Mouse (Mus musculus) heart, adult 18-20 months (tissue): Measurements from ENCODE around the gene Rapgef4. TPM values are rescaled to one million over a fixed set of nuclear protein-coding genes. Genes with fewer than 3 reads are reported as not detected.

Source experiments
- DNase-seq, 2 experiments: peaks; one replicate each; pipeline ENCODE4 v3.0.0; 2021 to 2022; ENCODE audit warnings: mixed read lengths in 1 of 2
- total RNA-seq, 2 experiments: library from RNA; stranded (reverse); gene quantifications; 2 replicates each; pipeline ENCODE4 v1.2.3; 2021

Rapgef4 gene
- total RNA-seq, 2 experiments from 2014 or later, result 26.4 to 29.1 TPM

DNA sequence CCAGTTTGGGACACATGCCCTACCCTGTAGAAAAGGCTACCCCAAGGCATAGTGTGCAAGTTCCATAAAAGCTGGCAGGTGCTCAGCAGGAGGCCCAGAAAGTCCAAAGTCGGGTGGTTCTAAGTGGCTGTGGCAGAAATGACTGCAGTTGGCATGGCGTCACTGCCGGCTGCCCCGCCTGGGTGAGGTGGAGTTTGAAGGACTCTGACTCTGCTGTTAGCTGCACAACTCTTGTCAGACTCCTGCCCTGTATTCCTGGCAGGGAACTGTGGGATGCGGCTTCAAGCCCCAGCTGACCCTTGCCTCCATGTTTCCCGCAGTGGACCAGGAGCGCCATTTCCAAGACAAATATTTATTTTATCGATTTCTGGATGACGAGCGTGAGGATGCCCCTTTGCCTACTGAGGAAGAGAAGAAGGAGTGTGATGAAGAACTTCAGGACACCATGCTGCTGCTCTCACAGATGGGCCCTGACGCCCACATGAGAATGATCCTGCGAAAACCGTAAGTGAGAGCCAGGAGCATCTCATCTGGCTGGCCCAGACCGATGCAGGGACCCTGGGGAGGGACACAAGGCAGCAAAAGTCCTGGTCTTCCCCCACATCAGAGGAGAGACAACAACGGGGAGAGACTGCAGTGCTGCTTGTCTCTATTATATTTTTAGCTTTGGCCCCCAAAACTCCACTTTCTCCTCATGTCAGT is 198.7 kb downstream of the Rapgef4 start:
- no peak for DNase-seq

DNA sequence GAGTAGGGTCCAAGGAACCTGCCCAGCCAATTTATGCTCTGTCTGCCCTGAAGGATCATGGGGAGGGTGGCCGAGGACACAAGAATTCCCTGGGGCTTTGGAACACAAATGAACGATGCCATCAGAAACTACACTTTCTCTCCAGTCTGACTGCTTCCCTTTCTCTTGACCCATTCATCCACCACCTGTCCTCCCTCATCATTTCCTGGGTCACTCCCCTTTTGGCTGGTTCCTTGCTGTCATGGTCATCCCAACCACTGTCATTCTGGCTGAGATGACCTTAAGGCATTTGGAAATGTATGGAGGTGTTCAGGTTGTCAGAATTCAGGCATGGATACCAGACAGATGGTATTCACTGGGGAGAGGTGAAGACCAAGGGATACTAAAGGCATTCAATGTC is 200.4 kb downstream of the Rapgef4 start:
- DNase-seq, result no peak

DNA sequence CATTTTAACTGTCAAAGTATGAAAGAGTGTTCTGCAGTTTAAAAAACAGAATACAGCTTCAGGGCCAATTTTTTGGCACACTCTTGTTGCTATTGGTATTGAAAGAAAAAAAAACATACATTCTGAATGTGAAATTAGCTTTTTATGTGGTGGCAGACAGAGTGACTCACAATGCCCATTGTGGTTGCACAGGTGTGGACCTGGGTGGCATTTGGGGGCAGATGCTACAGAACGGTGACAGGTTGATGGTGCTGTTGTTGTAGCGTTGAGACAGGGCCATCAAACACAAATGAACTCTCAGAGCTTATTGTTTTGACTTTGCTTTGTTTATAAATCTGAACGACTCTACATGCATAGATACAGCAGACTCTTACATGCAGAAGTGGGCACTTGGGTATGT is 202.7 kb downstream of the Rapgef4 start:
- DNase-seq, result no peak

DNA sequence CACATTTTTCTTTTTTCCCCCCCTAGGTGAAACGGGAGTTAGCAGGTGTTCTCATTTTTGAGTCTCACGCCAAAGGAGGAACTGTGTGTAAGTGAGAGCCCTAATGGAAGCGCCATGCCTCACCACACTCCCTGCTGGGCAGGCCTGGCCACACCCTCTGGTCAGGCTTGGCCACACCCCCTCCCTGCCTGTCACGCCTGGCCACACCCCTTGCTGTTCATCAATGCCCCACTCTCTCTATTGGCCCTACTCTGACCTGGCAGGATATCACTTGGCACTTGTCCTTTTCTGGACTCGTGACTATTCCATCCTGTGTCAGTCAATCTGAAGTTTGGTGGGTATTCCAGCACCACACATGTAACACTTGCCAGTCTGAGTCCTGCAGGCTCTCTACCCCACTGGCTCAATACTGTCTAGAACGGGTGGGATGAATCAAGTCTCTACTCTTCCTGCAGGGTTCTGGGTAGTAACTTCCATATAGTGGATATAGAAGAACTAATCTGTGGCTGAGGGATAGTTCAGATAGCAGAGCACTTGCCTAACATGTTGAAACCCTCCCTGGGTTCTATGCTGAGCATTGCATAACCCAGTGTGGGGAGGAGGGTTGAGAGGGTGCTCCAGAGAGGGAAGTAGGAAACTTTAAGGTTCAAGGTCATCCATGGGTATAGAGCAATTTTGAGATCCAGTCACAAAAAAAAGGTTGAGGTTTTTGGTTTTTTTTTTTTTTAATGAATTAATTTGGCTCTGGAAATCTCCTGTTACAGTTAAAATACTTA is 215.3 kb downstream of the Rapgef4 start:
- DNase-seq, result no peak

DNA sequence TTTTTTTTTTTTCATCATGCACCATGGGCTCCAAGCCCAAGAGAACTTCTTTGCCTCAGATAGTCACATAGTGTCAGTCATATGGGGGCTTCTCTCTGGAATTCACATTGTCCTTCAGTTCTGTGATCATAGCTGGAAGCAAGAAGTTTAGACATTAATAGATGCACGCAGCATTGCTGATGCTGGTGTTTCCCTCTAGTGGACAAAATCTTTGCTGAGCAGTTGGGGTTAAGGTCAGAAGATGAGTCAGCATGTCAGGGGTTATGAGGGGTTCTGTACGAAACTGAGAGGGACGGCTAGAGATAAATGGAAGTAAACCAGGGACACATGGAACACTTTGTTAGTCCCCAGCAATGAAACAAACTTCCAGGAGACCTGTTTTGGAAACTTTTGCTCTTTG is 216.0 kb downstream of the Rapgef4 start:
- DNase-seq, result peak; percentile 8 to 45

DNA sequence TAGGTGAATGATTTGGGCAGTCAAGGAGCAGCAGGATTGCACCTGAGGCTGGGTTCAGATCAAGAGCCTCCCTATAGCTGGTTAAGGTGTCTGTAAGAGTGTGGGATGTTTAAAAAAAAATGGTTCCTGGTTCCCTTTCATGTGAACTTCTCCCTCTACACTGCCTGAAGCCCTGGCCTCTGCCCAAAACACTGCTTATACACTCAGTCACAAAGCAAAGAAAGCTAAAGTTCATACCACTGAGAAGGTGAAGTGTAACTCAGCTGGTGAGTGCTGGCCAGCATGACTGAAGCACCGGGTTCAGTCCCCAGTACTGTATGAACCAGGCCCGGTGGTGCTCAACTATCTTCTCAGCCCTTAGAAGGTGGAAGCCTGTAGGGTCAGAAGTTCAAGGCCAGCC is 218.4 kb downstream of the Rapgef4 start:
- DNase-seq, result no peak

DNA sequence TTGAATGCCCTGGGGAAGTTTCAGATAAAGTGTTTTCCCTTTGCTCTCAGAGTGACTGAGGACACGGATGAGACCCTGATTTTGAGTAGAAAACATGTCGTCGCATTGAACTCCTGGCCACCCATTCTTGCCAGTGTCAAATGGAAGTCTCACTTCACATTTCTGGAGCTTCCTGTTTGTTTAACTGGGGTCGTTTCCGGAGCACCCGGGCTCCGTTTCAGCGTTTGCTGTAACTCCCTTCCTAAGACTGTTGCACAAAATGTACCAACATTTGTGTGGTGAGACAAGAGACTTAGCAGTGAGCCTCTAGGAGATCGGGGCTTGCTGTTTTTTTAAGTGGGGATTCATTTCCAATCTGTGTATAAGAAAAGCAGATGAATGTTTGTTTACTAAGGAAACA is 220.5 kb downstream of the Rapgef4 start:
- no peak for DNase-seq

DNA sequence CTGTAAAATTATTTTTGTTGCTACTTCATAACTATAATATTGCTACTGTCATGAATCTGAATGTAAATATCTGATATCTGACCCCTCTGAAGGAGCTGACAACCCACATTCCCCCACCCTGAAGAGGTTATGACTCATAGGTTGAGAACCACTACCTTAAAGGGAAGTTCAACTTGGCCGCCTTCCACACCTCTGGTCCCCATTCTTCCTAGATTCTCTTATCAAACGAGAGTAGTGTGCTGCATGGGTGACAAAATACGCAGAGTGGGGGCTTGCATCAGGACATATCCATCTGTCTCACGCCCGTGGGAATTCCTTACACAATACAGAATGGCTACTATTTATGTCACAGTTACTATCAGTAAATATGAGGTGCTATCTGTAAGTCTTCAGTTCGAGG is 221.2 kb downstream of the Rapgef4 start:
- peak; percentile 28 to 36 for DNase-seq

DNA sequence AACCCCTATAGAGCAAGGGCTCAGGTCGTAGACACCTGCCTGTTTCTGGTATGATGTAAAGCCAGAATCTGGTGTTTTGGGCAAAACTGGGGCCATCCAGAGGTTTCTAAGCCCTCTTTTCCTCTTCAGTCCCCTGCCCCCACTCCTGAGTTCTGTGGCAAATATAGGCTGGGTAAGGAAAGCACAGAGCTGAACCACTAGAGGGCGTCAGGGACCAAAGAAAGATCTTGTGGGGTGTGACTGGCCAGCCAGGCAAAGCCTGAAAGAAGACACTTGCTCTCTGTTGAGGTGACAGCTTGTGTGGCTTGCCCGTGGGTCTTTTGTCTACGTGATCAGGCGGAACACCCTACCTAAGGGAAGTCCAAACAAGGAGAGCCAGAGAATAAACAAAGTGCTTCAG is 222.6 kb downstream of the Rapgef4 start:
- DNase-seq, result peak; percentile 64 to 82

DNA sequence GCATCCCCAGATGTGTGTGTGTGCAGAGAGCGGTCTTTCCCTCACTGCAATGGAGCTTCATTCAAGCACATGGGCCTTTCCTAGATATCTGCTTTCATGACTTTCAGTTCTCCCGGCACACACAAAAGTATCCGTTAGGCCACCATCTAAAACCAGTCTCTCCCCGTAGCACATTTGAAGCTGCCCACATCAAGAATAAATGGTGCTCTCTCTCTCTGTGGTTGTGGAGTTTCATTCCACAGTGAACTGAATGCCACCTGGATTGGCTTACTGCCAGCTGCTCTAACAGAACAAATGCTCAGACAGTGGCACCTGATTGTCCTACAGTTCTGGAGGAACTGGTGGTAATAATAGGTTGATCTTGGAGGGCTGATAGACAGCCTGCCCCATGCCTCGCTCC is 224.8 kb downstream of the Rapgef4 start:
- DNase-seq, result no peak

DNA sequence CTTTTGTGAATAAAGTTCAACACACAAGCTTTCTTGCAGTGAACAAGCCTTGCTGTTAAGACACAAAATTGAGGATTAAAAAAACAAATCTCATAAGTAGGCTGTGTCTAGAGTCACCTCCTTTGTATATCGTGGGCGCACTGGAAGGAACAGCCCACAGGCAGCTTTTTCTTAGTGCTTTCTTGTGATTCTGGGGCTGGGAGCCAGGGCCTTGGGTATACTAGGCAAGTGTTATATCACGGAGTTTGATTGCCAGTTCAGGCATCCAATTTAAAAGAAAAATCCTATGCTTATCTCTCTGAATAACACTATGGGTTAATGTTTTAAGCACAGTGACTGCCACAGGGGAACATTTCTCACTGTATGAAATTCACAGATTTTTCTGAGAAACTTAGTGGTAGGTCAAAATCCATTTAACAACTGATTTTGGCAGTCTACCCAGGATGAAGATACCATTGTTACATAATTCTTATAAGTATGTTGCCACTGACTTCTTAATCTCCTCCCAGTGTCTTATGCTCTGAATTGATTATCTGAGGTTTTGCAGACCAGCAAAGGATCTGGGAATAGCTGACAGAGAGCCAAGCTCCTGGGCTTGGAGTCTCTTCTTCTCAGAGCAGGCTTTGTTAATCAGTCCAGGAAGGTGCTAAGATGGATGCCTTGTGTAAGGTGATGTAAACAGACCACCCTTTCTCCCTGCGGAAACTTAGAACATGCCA is 225.6 kb downstream of the Rapgef4 start:
- DNase-seq, result no peak

DNA sequence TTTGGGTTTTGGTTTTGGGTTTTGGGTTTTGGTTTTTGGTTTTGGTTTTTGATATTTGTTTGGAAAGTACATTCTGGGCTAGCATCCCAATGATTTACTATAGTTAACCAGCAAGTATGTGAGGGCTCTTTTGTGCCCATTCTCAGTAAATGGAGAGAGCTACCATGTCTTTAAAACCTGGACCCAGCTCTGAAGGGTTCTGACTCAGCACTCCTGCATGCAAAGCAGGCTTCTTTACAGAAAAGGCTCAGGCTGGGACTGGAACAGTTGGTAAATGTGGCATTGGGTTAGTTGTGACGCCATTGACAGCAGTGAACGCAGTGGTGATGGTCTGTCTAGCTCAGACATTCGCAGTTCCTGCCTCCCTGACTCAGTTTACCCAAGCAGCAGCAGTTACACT is 236.3 kb downstream of the Rapgef4 start:
- no peak for DNase-seq

DNA sequence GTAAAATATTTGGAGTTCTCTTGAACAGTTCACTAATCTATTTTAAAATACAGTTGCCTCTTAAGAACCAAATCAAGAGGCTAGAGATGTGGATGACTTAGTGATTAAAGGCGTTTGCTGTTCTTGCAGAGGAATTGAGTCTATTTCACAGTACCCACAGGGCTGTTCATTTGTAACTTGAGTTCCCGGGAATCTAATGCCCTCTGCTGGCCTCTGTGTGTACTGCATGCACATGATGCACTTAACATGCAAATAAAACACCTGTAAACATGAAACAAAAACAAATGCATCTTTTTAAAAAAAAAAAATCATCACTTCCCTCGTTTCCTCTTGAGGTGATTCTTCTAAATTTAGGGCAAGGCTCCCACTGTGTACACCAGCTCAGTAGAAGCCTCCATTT is 238.9 kb downstream of the Rapgef4 start:
- DNase-seq, result peak in 1 of 2 experiments; percentile 71

DNA sequence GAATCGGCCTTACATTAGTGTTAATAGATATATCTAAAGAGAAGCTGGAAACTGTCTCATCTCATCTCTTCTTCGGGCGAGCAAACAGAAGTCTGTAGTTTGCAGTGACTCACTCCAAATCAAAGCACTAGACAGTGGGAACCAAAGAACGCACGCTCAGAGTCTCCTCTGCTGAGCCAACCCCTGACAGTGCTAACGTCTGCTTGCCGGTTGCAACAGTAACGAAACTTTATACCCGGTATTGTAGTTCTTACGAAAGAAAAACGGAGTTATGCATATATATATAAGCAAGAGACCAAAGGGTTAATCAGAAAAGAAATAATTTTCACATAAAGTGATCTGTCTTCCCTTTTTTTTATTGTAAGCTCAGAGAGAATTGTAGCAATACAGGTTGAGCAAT is 240.2 kb downstream of the Rapgef4 start:
- DNase-seq, result no peak

DNA sequence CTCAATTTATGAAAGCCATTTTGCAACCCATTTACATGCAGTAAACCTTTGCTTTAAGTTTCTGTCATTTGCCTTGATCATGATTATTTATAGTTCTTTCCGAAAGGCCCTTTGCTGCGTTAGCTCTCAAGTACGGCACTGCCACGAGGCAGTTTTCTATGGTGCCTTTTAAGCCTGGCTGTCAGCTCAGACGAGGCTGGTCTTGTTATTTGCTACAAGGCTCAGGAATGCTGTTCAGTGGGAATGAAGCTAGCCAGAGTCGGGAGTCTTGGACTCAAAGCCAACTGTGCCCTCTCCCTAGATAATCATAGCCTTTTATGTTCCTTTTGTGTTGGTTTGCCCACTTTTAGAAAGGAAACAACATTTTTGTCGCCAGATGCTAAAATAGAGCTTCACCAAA is 240.7 kb downstream of the Rapgef4 start:
- no peak for DNase-seq

DNA sequence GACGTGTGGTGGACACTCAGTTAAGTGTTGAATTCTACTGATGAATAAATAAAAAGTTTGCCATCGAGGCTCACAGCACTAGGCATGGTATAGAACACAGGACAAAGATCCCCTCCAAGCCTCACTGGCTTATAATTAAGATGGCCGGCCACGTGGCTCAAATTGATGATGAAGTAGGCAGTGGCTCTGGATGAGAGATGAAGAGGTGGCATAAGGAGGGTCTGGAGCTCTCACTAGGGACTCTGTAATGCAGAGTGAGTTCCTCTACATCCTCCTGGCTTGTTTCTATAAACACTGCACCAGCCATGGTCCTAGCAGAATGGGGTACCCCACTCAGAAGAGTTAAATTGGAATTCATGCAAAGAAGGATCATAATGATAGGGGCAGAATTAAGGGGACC is 241.2 kb downstream of the Rapgef4 start:
- no peak for DNase-seq

DNA sequence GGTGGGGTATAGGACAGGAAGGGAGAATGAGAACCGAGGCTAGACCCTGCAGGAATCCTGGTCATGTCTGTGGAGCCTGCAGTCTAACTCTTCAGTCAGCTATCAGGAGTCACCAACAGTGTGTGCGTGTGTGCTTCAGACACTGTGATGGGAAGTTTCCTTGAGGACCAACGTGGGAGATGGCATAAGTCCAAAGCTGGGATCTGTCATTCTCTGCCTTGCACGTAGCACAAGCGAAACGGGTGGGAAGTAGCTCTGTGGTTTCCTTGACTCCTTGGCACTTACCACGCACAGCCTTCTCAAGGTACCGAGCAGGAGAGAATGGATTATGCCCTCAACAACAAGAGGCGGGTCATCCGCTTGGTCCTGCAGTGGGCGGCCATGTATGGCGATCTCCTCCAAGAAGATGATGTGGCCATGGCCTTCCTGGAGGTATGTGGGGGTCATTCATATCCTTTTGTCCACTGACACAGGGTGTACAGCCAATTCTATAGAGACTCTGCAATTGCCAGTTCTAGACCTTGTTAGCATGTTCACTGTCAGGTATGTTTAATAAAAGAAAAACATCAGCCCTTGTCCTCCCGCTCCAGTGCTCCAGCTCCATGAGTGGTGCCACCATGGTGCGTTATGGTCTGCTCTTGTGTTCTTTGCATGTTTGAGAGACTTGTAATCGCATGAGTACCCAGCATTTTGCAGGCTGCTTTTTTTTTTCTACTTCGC is 241.9 kb downstream of the Rapgef4 start:
- no peak for DNase-seq

DNA sequence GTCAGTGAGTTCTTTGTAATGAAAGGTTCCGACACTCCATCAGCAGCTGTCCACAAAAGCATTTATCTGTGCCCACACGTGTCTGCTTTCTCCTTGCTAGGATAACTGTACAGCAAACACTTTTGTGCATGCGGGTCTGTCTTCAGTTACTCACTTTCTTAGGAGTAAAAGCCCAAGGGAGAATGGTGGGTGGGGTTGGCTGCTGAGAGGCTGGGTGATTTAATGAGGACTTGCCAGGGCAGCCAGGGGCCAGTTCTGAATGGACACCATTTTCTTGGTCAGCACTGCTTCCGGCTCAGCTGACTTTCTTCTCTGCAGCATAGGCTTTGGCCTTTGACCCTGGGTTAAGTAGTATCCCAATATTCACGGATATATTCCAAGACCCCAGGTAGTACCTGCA is 242.4 kb downstream of the Rapgef4 start:
- no peak for DNase-seq

DNA sequence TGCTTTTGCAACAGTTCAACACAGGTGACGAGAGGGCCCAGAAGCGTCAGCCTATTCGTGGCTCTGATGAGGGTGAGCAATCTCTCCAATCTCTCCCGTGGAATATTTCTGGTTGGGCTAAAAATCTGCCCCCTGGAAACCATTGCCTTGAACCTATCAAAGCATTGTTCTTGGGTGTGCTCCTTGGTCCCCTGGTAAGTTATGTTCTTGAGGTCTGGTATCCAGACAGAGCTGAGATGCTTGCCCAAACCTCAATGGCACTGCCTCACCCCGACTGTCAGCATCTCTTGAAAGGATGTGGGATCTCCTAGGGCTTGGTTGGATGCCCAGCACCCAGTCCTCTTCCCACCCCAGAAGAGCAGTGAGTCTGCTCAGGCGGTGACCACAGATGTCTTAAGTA is 245.0 kb downstream of the Rapgef4 start:
- no peak for DNase-seq

DNA sequence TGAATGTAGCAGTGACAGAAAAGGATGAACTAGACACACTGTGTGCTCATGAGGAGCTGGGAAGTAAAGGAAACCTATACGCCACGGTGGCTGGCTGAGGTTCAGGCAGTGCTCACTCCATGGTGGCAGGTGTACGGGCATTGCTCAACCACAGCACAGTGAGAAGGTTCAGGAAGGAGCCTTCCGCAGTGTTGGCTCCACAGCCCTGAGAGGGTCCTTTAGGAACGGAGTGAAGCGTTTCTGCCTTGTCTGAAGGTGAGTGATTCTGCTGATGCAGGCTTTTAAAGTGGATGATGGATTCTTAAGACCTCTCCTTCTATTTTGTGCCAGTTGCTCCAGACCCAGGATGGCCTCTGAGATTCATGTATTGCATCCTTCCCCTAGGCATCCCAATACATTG is 246.4 kb downstream of the Rapgef4 start:
- DNase-seq, result no peak

DNA sequence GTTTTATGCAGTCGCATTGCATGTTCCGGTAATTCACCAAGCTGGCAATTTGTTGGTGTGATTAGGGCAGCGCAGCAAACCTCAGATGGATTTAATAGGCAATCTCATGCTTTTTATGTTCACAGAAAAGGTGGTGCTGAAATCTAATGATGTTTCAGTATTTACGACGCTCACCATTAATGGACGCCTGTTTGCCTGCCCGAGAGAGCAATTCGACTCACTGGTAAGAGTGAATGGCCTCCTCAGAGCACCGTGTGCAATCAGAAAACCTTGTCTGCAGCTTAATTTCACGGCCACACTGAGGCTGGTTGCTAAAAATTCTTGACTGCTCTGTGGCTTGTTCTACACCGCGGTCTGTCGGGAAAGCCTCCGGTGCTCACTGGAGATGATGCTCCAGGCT is 247.8 kb downstream of the Rapgef4 start:
- DNase-seq, result no peak

DNA sequence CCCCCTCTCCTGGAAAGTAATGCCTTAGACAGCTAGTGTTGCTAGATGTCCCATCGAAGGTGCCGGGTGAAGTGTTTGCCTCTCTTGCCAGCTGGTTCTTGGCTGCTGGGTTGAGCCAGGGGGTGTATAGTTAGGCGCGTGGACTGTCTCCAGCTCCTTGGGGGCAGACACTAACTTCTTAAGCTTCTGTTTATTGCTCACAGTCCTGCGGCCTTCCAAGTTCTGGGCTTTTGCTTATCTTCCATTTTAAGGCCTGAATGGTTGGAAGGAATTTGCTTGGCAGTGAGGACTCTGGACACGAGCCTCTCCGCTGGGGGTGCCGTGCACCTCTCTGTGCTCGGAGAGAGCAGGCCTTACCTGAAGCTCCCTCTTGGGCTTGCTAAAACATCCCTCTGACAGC is 249.5 kb downstream of the Rapgef4 start:
- peak; percentile 16 to 39 for DNase-seq

DNA sequence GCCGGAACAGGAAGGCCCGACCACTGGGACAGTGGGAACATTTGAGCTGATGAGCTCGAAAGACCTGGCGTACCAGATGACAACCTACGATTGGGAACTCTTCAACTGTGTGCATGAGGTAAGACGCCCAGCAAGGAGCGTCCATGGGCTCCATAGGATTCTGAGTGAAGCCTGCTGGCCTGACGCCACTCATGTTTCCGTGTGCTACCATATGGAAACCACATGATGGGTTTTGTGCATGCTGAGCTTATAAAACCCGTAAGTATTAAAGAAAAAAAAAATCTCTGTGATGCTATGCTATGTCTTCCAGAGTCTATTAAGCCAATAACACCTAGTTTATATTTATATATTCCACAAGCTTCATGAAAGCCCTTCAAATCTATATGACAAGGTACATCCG is 253.0 kb downstream of the Rapgef4 start:
- DNase-seq, result no peak
